Mouse (Mus musculus) bone marrow, adult 2 months (tissue): ENCODE data around the gene Fam198b. TPM values are rescaled to one million over a fixed set of nuclear protein-coding genes. Genes with fewer than 3 reads are reported as not detected.

Experiments
- H3K27ac ChIP-seq: fragments of 200-500 bp; 2 replicates; pipeline ENCODE4 v1.5.1; 2012; ENCODE audit warnings: low read depth, mild to moderate bottlenecking, control low read depth, inconsistent platforms, low read length; ENCODE audit not compliant: control insufficient read depth, poor library complexity, insufficient read depth
- H3K4me1 ChIP-seq: fragments of 200-500 bp; 2 replicates; pipeline ENCODE4 v1.6.1; 2011; ENCODE audit warnings: low read length; ENCODE audit not compliant: control insufficient read depth, insufficient read depth
- H3K4me3 ChIP-seq: fragments of 200-500 bp; replicated peaks from 2 replicates; pipeline ENCODE3; 2011; ENCODE audit warnings: mild to moderate bottlenecking, low read depth, low read length, control low read depth; ENCODE audit not compliant: control insufficient read depth
- CTCF ChIP-seq: fragments of 200-500 bp; IDR thresholded peaks from 2 replicates; pipeline ENCODE4 v1.5.1; 2011; ENCODE audit warnings: low read length, control low read depth; ENCODE audit not compliant: control insufficient read depth, insufficient read depth
- POLR2A ChIP-seq: fragments of 200-500 bp; IDR thresholded peaks from 2 replicates; pipeline ENCODE4 v1.6.1; 2011; ENCODE audit warnings: low read depth, mild to moderate bottlenecking, control low read depth, low read length, borderline replicate concordance; ENCODE audit not compliant: control insufficient read depth
- WGBS: fragments of 180-500 bp; shearing (Covaris S2); methylation state at CpG from one replicate; pipeline ENCODE4 v1.1.7; 2018; 5-methylcytosine and 5-hydroxymethylcytosine counted together
- polyA plus RNA-seq: library from polyadenylated mRNA; stranded (reverse); fragments of >200 nt; gene quantifications from 2 replicates; pipeline ENCODE4 v1.2.4, GENCODE M21; 2011; ENCODE audit warnings: low replicate concordance; ENCODE audit not compliant: missing spikeins, insufficient read depth, insufficient read length

The Fam198b gene
- polyA plus RNA-seq, 1 experiment: 1.0 TPM

DNA sequence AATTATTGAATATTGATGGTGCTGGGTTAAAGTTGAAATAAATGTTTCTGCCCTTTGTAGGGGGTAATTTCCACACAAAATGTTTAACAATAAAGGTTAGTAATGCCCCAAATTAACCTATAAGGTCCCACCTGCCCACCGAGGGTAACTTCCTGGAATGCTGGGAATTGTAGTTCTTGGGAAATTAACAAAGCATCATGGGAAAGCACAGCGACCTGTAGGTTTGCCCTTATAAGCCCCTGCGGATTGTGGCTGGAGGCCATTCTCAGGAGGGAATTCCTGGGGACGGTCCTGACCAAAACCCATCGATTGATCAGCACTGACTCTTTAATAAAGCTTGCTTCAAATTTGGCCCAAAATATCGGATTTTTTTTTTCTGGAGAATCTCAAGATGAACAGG, 33.7 kb upstream of the Fam198b start:
- no peak for TF ChIP-seq CTCF
- no peak for TF ChIP-seq POLR2A
- no peak overlapping the region for H3K27ac ChIP-seq
- no peak overlapping the region for H3K4me3 ChIP-seq
- WGBS: 68% methylated on average over 6 of the region's 6 CpGs
- no peaks in the 10 kb centered on the region for H3K4me1 ChIP-seq

DNA sequence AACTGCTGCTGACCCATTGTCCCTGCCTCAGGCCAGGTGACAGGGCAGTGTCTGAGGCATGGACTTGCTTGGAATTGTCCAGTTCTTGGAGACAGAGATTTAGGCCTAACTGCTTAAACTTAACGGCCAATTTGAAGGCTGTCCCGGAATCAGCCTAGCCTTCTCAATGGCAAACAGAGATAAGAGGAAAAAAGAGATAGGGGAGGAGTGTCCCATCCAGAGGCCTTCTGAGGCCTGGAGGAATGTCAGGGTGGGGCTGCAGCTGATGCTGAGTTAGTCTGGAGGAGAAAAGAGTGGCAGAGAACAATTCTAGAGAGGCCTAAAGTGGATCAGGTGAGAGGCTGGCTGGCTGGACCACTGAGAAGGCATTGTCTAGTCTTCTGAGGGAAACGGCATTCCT, 32.2 kb upstream of the Fam198b start:
- WGBS: 67% methylated on average over 3 of the region's 3 CpGs
- no peaks in the 10 kb centered on the region for H3K4me1 ChIP-seq

DNA sequence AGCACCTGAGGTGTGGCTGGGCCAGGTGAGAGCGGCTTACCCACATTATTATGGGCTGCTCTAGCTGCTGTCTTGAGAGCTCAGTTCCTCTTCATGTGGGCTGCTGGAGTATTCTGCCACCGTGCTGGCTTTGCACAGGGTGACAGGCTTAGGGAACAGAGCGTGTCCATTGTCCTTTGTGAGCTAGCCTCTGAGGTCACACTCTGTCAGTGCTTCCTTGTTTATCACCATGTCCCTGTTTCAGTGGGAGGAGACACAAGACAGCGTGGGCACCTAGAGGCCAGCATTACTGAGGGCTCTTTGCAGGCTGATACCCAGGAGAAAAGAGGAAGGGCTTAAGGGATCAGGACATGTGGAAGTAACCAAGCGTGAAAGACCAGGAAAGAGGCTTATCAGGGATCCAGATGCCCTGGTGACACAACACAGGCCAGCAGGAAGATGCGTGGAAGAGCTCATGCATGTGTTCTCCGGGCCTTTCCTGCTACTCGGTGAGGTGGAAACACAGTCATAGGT, 31.6 kb upstream of the Fam198b start, which contains the start of gene Tmem144:
Tmem144 (minus strand) TSS at position 120 of the 513 bp plus-strand sequence.
- Histone ChIP-seq H3K4me3 (no peak within 1 kb of the TSS), H3K4me1 (no peaks in the 10 kb centered on the region), H3K27ac (no peak within 1 kb of the TSS)
- TF ChIP-seq POLR2A (no peak), CTCF (no peak)
- WGBS: 31% methylated on average over 8 of the region's 8 CpGs

More for the DNA sequence above, 32.2 kb upstream of the Fam198b start:
- no peak overlapping the region for H3K27ac ChIP-seq
- H3K4me3 ChIP-seq: no peak overlapping the region
- no peak for TF ChIP-seq CTCF
- no peak for TF ChIP-seq POLR2A

DNA sequence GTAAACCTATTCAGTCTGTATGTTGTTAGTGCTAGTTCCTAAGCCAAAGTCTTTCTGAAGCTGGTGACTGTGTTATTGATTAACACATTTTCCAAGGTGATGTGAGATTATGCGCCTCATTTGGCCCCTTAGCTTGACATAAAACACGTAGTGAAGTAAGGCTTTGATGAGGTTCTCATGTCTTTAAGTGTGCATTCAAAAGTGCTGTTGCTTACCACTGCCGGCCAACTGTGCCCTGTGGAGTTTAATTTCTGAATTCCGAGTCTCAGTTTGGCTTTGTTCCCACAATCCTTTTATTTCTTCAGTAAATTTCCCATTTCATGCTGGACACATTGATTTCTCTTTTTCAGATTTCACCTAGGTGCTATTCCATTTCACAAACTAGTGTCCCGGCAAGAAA, 26.6 kb upstream of the Fam198b start:
- no peaks in the 10 kb centered on the region for H3K4me1 ChIP-seq
- WGBS: 81% methylated on average over 5 of the region's 5 CpGs

DNA sequence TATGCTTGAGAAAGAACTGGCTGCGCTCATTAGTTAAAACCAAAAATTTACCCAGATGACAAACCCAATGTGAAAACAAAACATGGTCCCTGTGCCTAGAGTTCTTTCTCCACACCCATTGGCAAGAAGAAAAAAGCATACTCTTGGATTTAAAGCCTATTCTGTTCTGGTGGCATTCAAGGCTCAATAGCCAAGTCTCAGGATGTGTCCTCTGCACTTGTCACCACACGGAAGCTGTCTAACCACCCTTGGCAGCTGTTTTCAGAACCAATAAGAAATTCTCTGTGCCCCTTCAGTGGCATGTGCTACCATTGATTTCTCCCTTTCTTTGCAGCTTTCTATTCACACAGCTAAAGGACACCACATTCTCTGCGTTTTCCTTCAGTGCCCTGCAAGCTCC, 26.1 kb upstream of the Fam198b start:
- no peak for TF ChIP-seq POLR2A
- no peak for TF ChIP-seq CTCF
- Histone ChIP-seq H3K4me1 (no peaks in the 10 kb centered on the region), H3K27ac (no peak overlapping the region), H3K4me3 (no peak overlapping the region)
- WGBS: 72% methylated on average over 3 of the region's 3 CpGs

More for the DNA sequence above, 26.6 kb upstream of the Fam198b start:
- no peak overlapping the region for H3K4me3 ChIP-seq
- H3K27ac ChIP-seq: no peak overlapping the region
- no peak for TF ChIP-seq POLR2A
- no peak for TF ChIP-seq CTCF

DNA sequence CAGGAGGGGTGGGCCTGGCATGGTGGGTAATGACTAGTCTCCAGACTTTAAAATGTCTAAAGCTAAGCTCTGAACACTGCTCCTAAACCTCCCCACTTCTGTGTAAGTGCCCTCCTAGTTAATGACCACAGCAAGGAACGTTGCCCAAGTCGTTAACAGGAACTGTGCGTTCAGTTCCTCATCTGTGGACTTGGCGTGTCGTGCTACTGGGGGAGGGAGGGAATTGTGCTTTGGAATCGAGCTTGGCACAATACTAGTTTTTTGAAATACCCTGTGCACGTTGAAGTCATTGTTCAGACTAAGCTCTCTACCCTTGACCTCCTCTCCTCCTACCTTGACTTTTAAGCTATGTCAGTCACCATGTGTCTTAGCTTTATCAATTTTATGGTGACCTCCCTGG, 19.5 kb upstream of the Fam198b start:
- H3K27ac ChIP-seq: no peak overlapping the region
- TF ChIP-seq POLR2A (no peak), CTCF (no peak)
- no peaks in the 10 kb centered on the region for H3K4me1 ChIP-seq
- no peak overlapping the region for H3K4me3 ChIP-seq
- 4% methylated on average over 7 of the region's 7 CpGs for WGBS

DNA sequence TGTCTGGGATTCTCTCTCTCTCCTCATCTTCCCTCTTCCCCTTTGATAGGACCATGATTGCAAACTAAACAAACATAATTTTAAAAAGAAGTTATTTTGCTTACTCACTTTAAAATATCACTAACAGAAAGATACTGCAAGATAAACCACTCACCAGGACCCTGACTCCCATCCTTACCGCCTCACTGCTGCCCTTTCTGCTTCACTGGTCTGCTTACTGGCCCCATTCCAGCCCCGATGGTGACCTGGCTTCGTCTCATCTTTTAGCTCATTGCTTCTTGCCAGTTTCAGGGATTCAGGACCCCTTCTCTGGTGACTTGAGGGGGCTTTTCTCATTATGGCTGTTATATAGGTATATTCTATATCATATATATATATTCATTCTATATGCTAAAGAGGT, 18.2 kb upstream of the Fam198b start:
- no peaks in the 10 kb centered on the region for H3K4me1 ChIP-seq
- TF ChIP-seq CTCF: no peak
- TF ChIP-seq POLR2A: no peak
- 82% methylated on average over 3 of the region's 3 CpGs for WGBS

DNA sequence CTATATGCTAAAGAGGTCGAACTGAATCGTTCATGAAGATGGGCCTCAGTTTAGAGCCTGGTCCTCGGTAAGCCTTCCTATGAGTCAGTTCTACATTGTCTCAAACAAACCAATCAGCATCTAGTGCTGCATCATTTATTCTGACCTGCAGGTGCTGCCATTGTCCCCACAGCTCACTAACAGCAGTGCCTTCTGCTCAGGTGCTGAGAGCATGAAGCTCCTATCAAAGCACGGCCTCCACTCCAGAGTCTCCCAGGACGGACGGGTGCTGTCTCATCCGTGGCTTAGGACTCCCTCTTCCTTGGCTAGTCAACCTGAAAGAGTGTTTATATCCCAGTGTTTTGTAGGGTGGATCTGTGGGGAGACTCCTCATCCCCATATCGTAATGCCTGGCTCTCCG, 17.8 kb upstream of the Fam198b start:
- 82% methylated on average over 9 of the region's 9 CpGs for WGBS
- TF ChIP-seq POLR2A (no peak), CTCF (no peak)
- H3K4me1 ChIP-seq: no peaks in the 10 kb centered on the region
- no peak overlapping the region for H3K27ac ChIP-seq
- H3K4me3 ChIP-seq: no peak overlapping the region

More for the DNA sequence above, 18.2 kb upstream of the Fam198b start:
- Histone ChIP-seq H3K27ac (no peak overlapping the region), H3K4me3 (no peak overlapping the region)

DNA sequence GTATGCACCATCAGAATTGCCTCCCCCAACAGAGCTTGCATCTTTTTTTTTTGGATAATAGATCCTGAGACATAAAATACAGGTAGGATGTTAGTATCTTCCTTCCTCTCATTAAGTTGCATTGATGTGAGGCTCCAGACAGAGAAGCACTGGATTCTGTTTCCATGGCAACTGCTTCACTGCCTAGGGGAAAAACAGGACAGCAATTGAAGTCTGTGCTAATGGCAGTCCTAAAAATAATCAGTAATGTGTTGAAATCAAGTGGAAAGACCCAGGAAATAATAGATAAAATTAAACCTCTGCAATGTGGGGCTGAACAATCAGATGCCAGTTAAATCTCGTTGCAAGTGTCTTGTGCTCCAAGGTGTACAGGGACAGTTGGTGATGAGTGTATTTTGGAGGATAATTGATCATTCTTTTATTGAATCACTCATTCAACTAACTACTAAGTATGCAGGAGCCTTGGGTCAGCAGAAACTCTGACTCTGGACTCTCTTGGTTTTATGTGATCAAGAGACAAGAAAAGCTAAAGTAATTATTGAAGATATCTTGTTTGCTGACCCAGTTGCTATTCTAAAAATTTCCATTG, 17.1 kb upstream of the Fam198b start:
- TF ChIP-seq CTCF: no peak
- no peak for TF ChIP-seq POLR2A
- no peak overlapping the region for H3K4me3 ChIP-seq
- 46% methylated on average over 1 of the region's 1 CpGs for WGBS
- peaks cover 1% of the 10 kb centered on the region; the same call in 1 of the 2 replicates for H3K4me1 ChIP-seq
- H3K27ac ChIP-seq: no peak overlapping the region
